ENCODE assay signal across 25 mouse cellular contexts in the genomic region with DNA sequence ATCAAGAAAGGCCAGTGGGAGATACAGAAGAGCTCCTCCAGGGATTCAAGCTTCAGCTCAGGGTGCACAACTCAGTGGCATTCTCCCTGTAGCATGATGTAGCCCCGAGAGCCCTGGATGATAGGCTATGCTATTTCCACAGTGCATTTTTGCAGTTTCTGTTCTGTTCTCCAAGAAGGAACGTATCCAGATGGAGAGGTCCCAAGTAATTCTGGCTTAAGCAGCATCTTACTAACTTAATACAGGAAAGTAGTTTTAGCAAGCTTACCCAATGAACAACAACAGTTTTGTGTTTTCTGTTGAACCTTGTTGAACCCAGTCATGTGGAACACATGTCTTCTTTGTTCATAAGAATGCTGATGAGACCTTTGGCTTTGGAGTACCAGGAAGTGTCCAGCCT.
DNase-seq lines count a peak whose midpoint lies in the region; ATAC-seq and TF ChIP-seq lines count a peak whose summit lies in the region.
"Had no signal": no experiment of that assay in that cellular context is flagged by ENCODE, and none has a peak within 500 bp of the region (broad histone marks: within the 10 kb centered on the region; RNA-seq: fewer than 3 reads in every experiment).

No protein-coding gene starts in this region.

- intact Hi-C loops in left cerebral cortex, adult 2 months (cut with DNase I) = no loop called here

- no peak for TF ChIP-seq CTCF in left cerebral cortex, adult 2 months (IDR thresholded peaks at IDR 0.05)

- no peaks in the 10 kb centered on the region for H3K27me3 ChIP-seq in forebrain, embryonic 16.5 days (replicated peaks; ENCODE audit: control insufficient read depth, insufficient read depth, low read length)
- no peaks in the 10 kb centered on the region for H3K27me3 ChIP-seq in forebrain, embryonic 11.5 days (ENCODE audit: control insufficient read depth, insufficient read depth, low read length)
- H3K27me3 ChIP-seq: embryonic facial prominence, embryonic 13.5 days; forebrain, embryonic 15.5 days; heart, embryonic 13.5 days; hindbrain, embryonic 15.5 days; midbrain, embryonic 13.5 days; neural tube, embryonic 12.5 days; stomach, embryonic 15.5 days had no signal

- H3K4me2 ChIP-seq in forebrain, embryonic 16.5 days (ENCODE audit: low read length) = no peak overlapping the region
- no peak overlapping the region for H3K4me2 ChIP-seq in forebrain, embryonic 11.5 days (ENCODE audit: low read depth, low read length, severe bottlenecking)
- H3K4me2 ChIP-seq: embryonic facial prominence, embryonic 13.5 days; forebrain, embryonic 15.5 days; heart, embryonic 13.5 days; hindbrain, embryonic 15.5 days; liver, embryonic 11.5 days; midbrain, embryonic 13.5 days; neural tube, embryonic 12.5 days; stomach, embryonic 15.5 days had no signal

- H3K9me3 ChIP-seq in forebrain, embryonic 16.5 days (ENCODE audit: control insufficient read depth, low read length) = no peaks in the 10 kb centered on the region
- H3K9me3 ChIP-seq in forebrain, embryonic 11.5 days (ENCODE audit: control insufficient read depth, low read length) = no peaks in the 10 kb centered on the region
- H3K9me3 ChIP-seq: embryonic facial prominence, embryonic 13.5 days; forebrain, embryonic 15.5 days; heart, embryonic 13.5 days; hindbrain, embryonic 15.5 days; midbrain, embryonic 13.5 days; neural tube, embryonic 12.5 days; stomach, embryonic 15.5 days had no signal

- WGBS in forebrain, embryonic 16.5 days = 62% methylated on average over 2 of the region's 2 CpGs
- 81% methylated on average over 2 of the region's 2 CpGs for WGBS in forebrain, embryonic 11.5 days

- no peak for DNase-seq in forebrain, embryonic 11.5 days (ENCODE audit: low spot score)
- DNase-seq in heart, adult 9 months (ENCODE audit: low spot score in 2 of 2) = peak; percentile 20 to 26
- no peak for DNase-seq in heart, postnatal 4 days
- DNase-seq in left cerebral cortex, adult 2 months (ENCODE audit: extremely low spot score in 1 of 2, low spot score in 2 of 2) = no peak
- DNase-seq in left cerebral cortex, adult 9 months (ENCODE audit: low spot score in 2 of 2) = no peak
- peak; percentile 72 for DNase-seq in adipocyte (ENCODE audit: low spot score)
- DNase-seq in ovary, adult 18-20 months (ENCODE audit: low spot score) = no peak
- DNase-seq: cerebellum, adult 2 months; cerebellum, postnatal 36 days; embryo, embryonic 11 days; lung, adult 18-20 months; lung, postnatal 14 days; right cerebral cortex, adult 18-20 months; right cerebral cortex, postnatal 4 days; thymus, postnatal 25 days had no signal

- no peak overlapping the region for H3K4me3 ChIP-seq in forebrain, embryonic 16.5 days (replicated peaks; ENCODE audit: low read length)
- no peak overlapping the region for H3K4me3 ChIP-seq in forebrain, embryonic 11.5 days (ENCODE audit: low read depth, low read length)
- no peak overlapping the region for H3K4me3 ChIP-seq in left cerebral cortex, adult 2 months
- H3K4me3 ChIP-seq: embryonic facial prominence, embryonic 13.5 days; erythroblast, embryonic 14.5 days; forebrain, embryonic 15.5 days; heart, embryonic 13.5 days; hindbrain, embryonic 15.5 days; midbrain, embryonic 13.5 days; neural tube, embryonic 12.5 days; stomach, embryonic 15.5 days had no signal

- 0 out of 2 replicates have a peak, but pooled peaks have one; percentile 43 for ATAC-seq in forebrain, embryonic 16.5 days
- no peak for ATAC-seq in forebrain, embryonic 11.5 days (replicated peaks; ENCODE audit: low FRiP score)
- ATAC-seq: forebrain, embryonic 15.5 days; midbrain, embryonic 13.5 days had no signal

- no peak overlapping the region for H3K9ac ChIP-seq in forebrain, embryonic 16.5 days (replicated peaks; ENCODE audit: low read depth, low read length)
- no peak overlapping the region for H3K9ac ChIP-seq in forebrain, embryonic 11.5 days (ENCODE audit: low read length)
- H3K9ac ChIP-seq: embryonic facial prominence, embryonic 13.5 days; forebrain, embryonic 15.5 days; heart, embryonic 13.5 days; hindbrain, embryonic 15.5 days; midbrain, embryonic 13.5 days; neural tube, embryonic 12.5 days; stomach, embryonic 15.5 days had no signal

- no peaks in the 10 kb centered on the region for H3K36me3 ChIP-seq in forebrain, embryonic 16.5 days (ENCODE audit: control insufficient read depth, insufficient read depth)
- H3K36me3 ChIP-seq in forebrain, embryonic 11.5 days (ENCODE audit: control insufficient read depth, insufficient read depth, low read length) = no peaks in the 10 kb centered on the region
- H3K36me3 ChIP-seq: embryonic facial prominence, embryonic 13.5 days; forebrain, embryonic 15.5 days; heart, embryonic 13.5 days; hindbrain, embryonic 15.5 days; midbrain, embryonic 13.5 days; neural tube, embryonic 12.5 days; stomach, embryonic 15.5 days had no signal

- no peaks in the 10 kb centered on the region for H3K4me1 ChIP-seq in forebrain, embryonic 16.5 days (replicated peaks; ENCODE audit: control insufficient read depth, insufficient read depth, low read length)
- H3K4me1 ChIP-seq in forebrain, embryonic 11.5 days (replicated peaks; ENCODE audit: control insufficient read depth, insufficient read depth, low read length) = no peaks in the 10 kb centered on the region
- H3K4me1 ChIP-seq: forebrain, embryonic 15.5 days; hindbrain, embryonic 15.5 days; midbrain, embryonic 13.5 days; neural tube, embryonic 12.5 days; stomach, embryonic 15.5 days had no signal

- no peak overlapping the region for H3K27ac ChIP-seq in forebrain, embryonic 16.5 days (ENCODE audit: low read length)
- no peak overlapping the region for H3K27ac ChIP-seq in forebrain, embryonic 11.5 days (ENCODE audit: low read depth, low read length)
- peak overlapping the region; percentile 47 for H3K27ac ChIP-seq in left cerebral cortex, adult 2 months
- H3K27ac ChIP-seq: embryonic facial prominence, embryonic 13.5 days; forebrain, embryonic 15.5 days; heart, embryonic 13.5 days; hindbrain, embryonic 15.5 days; midbrain, embryonic 13.5 days; neural tube, embryonic 12.5 days; stomach, embryonic 15.5 days had no signal

Comparison
In these comparisons a context has a peak if more than half of its experiments do, and no peak if none do; other contexts are left out.
1. DNase-seq: peak in heart, adult 9 months (2 of 2) and adipocyte (single experiment); none in forebrain, embryonic 11.5 days (single experiment), heart, postnatal 4 days (single experiment), left cerebral cortex, adult 2 months (0 of 2), left cerebral cortex, adult 9 months (0 of 2) and ovary, adult 18-20 months (single experiment).